Mouse (Mus musculus) embryonic facial prominence, embryonic 14.5 days (tissue): Measurements from ENCODE around the gene Htr2b. TPM values are rescaled to one million over a fixed set of nuclear protein-coding genes. Genes with fewer than 3 reads are reported as not detected.

Source experiments
- ATAC-seq: fragments of 200-750 bp; cut with Nextera tagmentation; 2 replicates; pipeline ENCODE4 v1.8.0; 2017; ENCODE audit warnings: low read depth, moderate number of reproducible peaks, moderate TSS enrichment
- DNase-seq: peaks from one replicate; pipeline ENCODE4 v3.0.0-alpha.2; 2015; ENCODE audit warnings: low spot score
- H3K27ac ChIP-seq: fragments of 300-500 bp; sonication (generic); replicated peaks from 2 replicates; pipeline ENCODE4 v1.5.1; 2014; ENCODE audit warnings: low read depth, mild to moderate bottlenecking, low read length, moderate library complexity
- H3K27me3 ChIP-seq: fragments of 300-500 bp; sonication (generic); replicated peaks from 2 replicates; pipeline ENCODE4 v1.6.1; 2014; ENCODE audit warnings: low read length; ENCODE audit not compliant: control insufficient read depth, insufficient read depth
- H3K36me3 ChIP-seq: fragments of 300-500 bp; sonication (generic); 2 replicates; pipeline ENCODE4 v1.6.1; 2014; ENCODE audit warnings: low read length, mixed read lengths; ENCODE audit not compliant: control insufficient read depth, insufficient read depth
- H3K4me1 ChIP-seq: fragments of 300-500 bp; sonication (generic); 2 replicates; pipeline ENCODE4 v1.6.1; 2014; ENCODE audit warnings: antibody characterized with exemption, low read length; ENCODE audit not compliant: control insufficient read depth, insufficient read depth
- H3K4me2 ChIP-seq: fragments of 300-500 bp; sonication (generic); 2 replicates; pipeline ENCODE4 v1.6.1; 2014; ENCODE audit warnings: low read depth, mild to moderate bottlenecking, low read length, moderate library complexity, mixed read lengths
- H3K4me3 ChIP-seq: fragments of 300-500 bp; sonication (generic); 2 replicates; pipeline ENCODE4 v1.5.1; 2014; ENCODE audit warnings: low read depth, mild to moderate bottlenecking, low read length
- H3K9ac ChIP-seq: fragments of 300-500 bp; sonication (generic); 2 replicates; pipeline ENCODE4 v1.6.1; 2014; ENCODE audit warnings: low read depth, mild to moderate bottlenecking, low read length, moderate library complexity, mixed read lengths
- H3K9me3 ChIP-seq: fragments of 300-500 bp; sonication (generic); 2 replicates; pipeline ENCODE4 v1.6.1; 2016; ENCODE audit warnings: low read length; ENCODE audit not compliant: control insufficient read depth
- WGBS: fragments of 180-500 bp; shearing (Covaris S2); extraction: QIAGEN DNeasy Blood & Tissue Kit; methylation state at CpG from one replicate; pipeline ENCODE4 v1.1.7; 2014; 5-methylcytosine and 5-hydroxymethylcytosine counted together
- polyA plus RNA-seq: library from polyadenylated mRNA; unstranded; fragments of >200 nt; fragmentation: Nextera tagmentation; extraction: Ambion mirVana; gene quantifications from 2 replicates; pipeline ENCODE4 v1.2.1, GENCODE M21; 2014

The Htr2b gene
- polyA plus RNA-seq, result 1.2 and 2.0 TPM in 2 replicates

- Histone ChIP-seq H3K27me3 (no peaks in the 10 kb centered on the region), H3K4me3 (no peak within 1 kb of the TSS), H3K36me3 (peaks cover 12% of the 10 kb centered on the region; the same call in 1 of the 2 replicates), H3K9ac (no peak within 1 kb of the TSS), H3K9me3 (no peaks in the 10 kb centered on the region), H3K4me1 (no peaks in the 10 kb centered on the region), H3K4me2 (no peak within 1 kb of the TSS), H3K27ac (no peak within 1 kb of the TSS)
- ATAC-seq (peak; percentile 80; the same call in 1 of the 2 replicates), DNase-seq (peak; percentile 81)
- 58% methylated on average over 6 of the region's 6 CpGs for WGBS
Measured at GRCm38 (mm10) chr1:86111779-86112178, at the start of gene Htr2b. Gene Htr2b (minus strand): TSS chr1:86111970.

- no peaks in the 10 kb centered on the region for H3K4me1 ChIP-seq
- H3K4me3 ChIP-seq, result no peak overlapping the region
- no peak overlapping the region for H3K27ac ChIP-seq
- no peak overlapping the region for H3K9ac ChIP-seq
- peaks cover 53% of the 10 kb centered on the region for H3K36me3 ChIP-seq
- 95% methylated on average over 5 of the region's 5 CpGs for WGBS
- H3K9me3 ChIP-seq, result no peaks in the 10 kb centered on the region
- no peak overlapping the region for H3K4me2 ChIP-seq
- ATAC-seq (no peak), DNase-seq (no peak)
- H3K27me3 ChIP-seq, result no peaks in the 10 kb centered on the region
Measured at GRCm38 (mm10) chr1:86161061-86161460, 49.3 kb upstream of the Htr2b start.

GRCm38 (mm10) chr1:86160479-86160878, 48.7 kb upstream of the Htr2b start:
- peaks cover 50% of the 10 kb centered on the region for H3K36me3 ChIP-seq
- 93% methylated on average over 5 of the region's 5 CpGs for WGBS

GRCm38 (mm10) chr1:86160059-86160458, 48.3 kb upstream of the Htr2b start:
- ATAC-seq, result no peak
- DNase-seq, result no peak
- WGBS, result 92% methylated on average over 6 of the region's 6 CpGs
- Histone ChIP-seq H3K4me1 (0 out of 2 replicates have a peak, but pooled peaks cover 2% of the 10 kb centered on the region), H3K9ac (no peak overlapping the region), H3K27ac (no peak overlapping the region), H3K4me2 (no peak overlapping the region), H3K4me3 (no peak overlapping the region), H3K9me3 (no peaks in the 10 kb centered on the region), H3K36me3 (peaks cover 46% of the 10 kb centered on the region), H3K27me3 (no peaks in the 10 kb centered on the region)

More at GRCm38 (mm10) chr1:86160479-86160878, 48.7 kb upstream of the Htr2b start:
- Histone ChIP-seq H3K4me3 (no peak overlapping the region), H3K27me3 (no peaks in the 10 kb centered on the region), H3K9me3 (no peaks in the 10 kb centered on the region), H3K27ac (no peak overlapping the region), H3K9ac (no peak overlapping the region), H3K4me1 (no peaks in the 10 kb centered on the region), H3K4me2 (no peak overlapping the region)
- DNase-seq (no peak), ATAC-seq (no peak)

- H3K27ac ChIP-seq, result no peak overlapping the region
- H3K36me3 ChIP-seq, result peaks cover 17% of the 10 kb centered on the region
- no peaks in the 10 kb centered on the region for H3K9me3 ChIP-seq
- H3K9ac ChIP-seq, result 0 out of 2 replicates have a peak overlapping the region, but pooled peaks have one; percentile 30
- H3K4me2 ChIP-seq, result no peak overlapping the region
- DNase-seq (no peak), ATAC-seq (no peak)
- H3K4me1 ChIP-seq, result 0 out of 2 replicates have a peak, but pooled peaks cover 2% of the 10 kb centered on the region
- H3K4me3 ChIP-seq, result no peak overlapping the region
- H3K27me3 ChIP-seq, result no peaks in the 10 kb centered on the region
- WGBS, result 82% methylated on average over 6 of the region's 6 CpGs
Measured at GRCm38 (mm10) chr1:86156595-86156994, 44.8 kb upstream of the Htr2b start.

- 0 out of 2 replicates have a peak, but pooled peaks cover 2% of the 10 kb centered on the region for H3K4me1 ChIP-seq
- no peaks in the 10 kb centered on the region for H3K9me3 ChIP-seq
- 0 out of 2 replicates have a peak overlapping the region, but pooled peaks have one; percentile 30 for H3K9ac ChIP-seq
- H3K27ac ChIP-seq, result no peak overlapping the region
- no peak overlapping the region for H3K4me3 ChIP-seq
- 83% methylated on average over 3 of the region's 3 CpGs for WGBS
- ATAC-seq (no peak), DNase-seq (no peak)
- peaks cover 12% of the 10 kb centered on the region for H3K36me3 ChIP-seq
- no peaks in the 10 kb centered on the region for H3K27me3 ChIP-seq
- no peak overlapping the region for H3K4me2 ChIP-seq
Measured at GRCm38 (mm10) chr1:86156075-86156474, 44.3 kb upstream of the Htr2b start.

GRCm38 (mm10) chr1:86154824-86155164, 43.0 kb upstream of the Htr2b start:
- H3K9me3 ChIP-seq, result no peaks in the 10 kb centered on the region
- H3K4me1 ChIP-seq, result 0 out of 2 replicates have a peak, but pooled peaks cover 2% of the 10 kb centered on the region
- WGBS, result 0% methylated on average over 1 of the region's 18 CpGs
- ATAC-seq (no peak), DNase-seq (no peak)
- no peak overlapping the region for H3K27ac ChIP-seq
- H3K27me3 ChIP-seq, result no peaks in the 10 kb centered on the region
- H3K4me2 ChIP-seq, result peak overlapping the region; percentile 81
- H3K36me3 ChIP-seq, result no peaks in the 10 kb centered on the region
- H3K9ac ChIP-seq, result peak overlapping the region; percentile 77
- peak overlapping the region; percentile 80 for H3K4me3 ChIP-seq

- peak; percentile 99 for DNase-seq
- no peaks in the 10 kb centered on the region for H3K9me3 ChIP-seq
- H3K4me2 ChIP-seq, result peak within 1 kb of the TSS; percentile 81
- 0 out of 2 replicates have a peak, but pooled peaks cover 2% of the 10 kb centered on the region for H3K4me1 ChIP-seq
- 4% methylated on average over 36 of the region's 40 CpGs for WGBS
- no peaks in the 10 kb centered on the region for H3K36me3 ChIP-seq
- peak within 1 kb of the TSS; percentile 80 for H3K4me3 ChIP-seq
- H3K9ac ChIP-seq, result peak within 1 kb of the TSS; percentile 77
- peak within 1 kb of the TSS; percentile 93 for H3K27ac ChIP-seq
- no peaks in the 10 kb centered on the region for H3K27me3 ChIP-seq
- peak; percentile 100 for ATAC-seq
Measured at GRCm38 (mm10) chr1:86154133-86154823, 42.5 kb upstream of the Htr2b start, which contains the start of gene Armc9. Gene Armc9 (plus strand): TSS chr1:86154780.
